Mouse (Mus musculus) T-helper 1 cell (primary cell): ENCODE data around the gene Zfp524.
"Not testable (repeated sequence)": the region's sequence is repeated elsewhere in the genome, so short reads cannot be mapped to it uniquely, and the experiment has no call there.

Source experiments
- in situ Hi-C: fragments of 300-600 bp; cut with MboI, MseI; formaldehyde crosslinking; loops from one replicate; pipeline ENCODE4 v1.15.1; 2025; ENCODE audit warnings: high pct_unique_total_duplicates

Zfp524 gene

GRCm38 (mm10) chr7:5014251-5015117, at the start of gene Zfp524, which contains the start of gene Fiz1:
Zfp524 (plus strand) TSS chr7:5014415.
Fiz1 (minus strand) TSS chr7:5014697.
- in situ Hi-C loops: no loop called here

DNA sequence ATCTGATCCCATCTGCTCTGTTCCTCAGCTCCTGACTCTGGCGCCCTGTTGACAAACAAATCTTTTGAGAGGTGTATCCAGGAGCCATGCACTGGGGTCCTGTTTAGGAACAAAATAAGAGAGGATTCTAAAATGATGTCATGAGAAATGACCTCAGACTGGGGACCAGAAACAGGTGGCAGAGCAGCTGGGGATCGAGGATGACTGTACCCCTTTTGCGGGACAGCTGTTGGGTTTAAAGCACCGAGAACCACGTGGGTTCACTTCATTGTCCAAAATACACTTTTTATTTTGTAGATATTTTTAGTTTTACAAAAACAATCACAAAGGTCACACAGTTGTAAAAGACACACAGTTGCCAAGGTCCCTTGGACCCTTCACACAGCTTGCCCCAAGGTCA, 49.2 kb upstream of the Zfp524 start:
- in situ Hi-C loops: no loop called here

- in situ Hi-C loops: loop anchor here (10.0 kb wide), 1 partner anchor 916 kb away; no protein-coding TSS in a partner anchor
These were observed 43.1 kb upstream of the Zfp524 start, which contains the start of gene Sbk3 for GRCm38 (mm10) chr7:4971068-4971467. Sbk3 (minus strand) TSS chr7:4971168.

DNA sequence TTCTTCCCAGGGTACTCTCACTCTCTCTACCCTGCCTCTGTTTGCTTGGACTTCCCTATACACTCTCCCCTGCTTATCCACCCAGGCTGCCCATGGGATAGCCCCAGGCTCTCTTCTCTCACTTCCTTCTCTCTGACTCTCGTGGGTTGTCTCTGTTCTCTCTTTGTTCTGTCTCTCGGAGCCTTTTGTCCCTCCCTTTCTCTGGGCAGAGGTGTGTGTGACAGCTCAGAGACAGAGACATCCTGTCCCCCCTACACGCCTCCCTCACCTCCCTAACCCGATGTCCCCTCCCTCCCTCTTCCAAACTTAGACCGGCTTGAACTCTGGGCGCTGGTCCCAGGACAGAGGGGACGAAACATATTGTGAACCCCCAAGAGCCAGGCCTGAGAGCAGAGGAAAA, 42.5 kb upstream of the Zfp524 start:
- in situ Hi-C loops: loop anchor here (10.0 kb wide), 1 partner anchor 917 kb away; no protein-coding TSS in a partner anchor

DNA sequence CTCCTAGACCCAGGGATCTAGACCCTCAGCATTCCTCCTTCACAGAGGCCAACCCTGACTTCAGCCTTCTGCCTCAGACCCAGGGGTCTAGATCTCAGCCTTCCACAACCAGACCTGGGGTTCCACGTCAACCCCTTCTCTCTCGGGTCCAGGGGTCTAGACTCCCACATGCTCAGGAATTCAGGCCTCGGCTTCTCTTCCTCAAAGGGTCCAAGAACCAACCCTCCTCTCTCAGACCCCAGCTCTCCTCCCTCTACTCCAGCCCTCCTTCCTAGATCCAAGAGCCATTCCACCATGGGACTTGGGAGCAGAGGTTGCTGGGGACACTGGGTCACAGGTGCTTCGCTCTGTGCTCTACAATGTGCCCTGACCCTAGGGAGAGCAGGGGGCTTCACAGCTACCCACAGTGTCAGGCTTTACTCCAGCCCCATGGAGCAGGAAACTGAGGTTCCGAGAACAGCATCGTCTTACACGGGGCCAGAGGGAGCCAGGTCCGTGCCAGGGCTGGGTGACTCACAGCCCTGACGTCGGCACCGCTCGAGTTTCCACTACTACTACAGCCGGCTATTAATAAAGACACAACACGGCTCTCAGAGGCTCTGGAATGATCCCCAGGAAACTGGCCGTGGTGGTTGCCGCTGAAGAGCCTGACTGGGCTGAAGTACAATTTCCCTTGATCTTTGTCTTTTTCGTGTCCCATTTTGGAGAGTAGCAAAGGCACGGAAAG, 41.7 kb upstream of the Zfp524 start:
- in situ Hi-C loops: loop anchor here (10.0 kb wide), 1 partner anchor 918 kb away; no protein-coding TSS in a partner anchor

DNA sequence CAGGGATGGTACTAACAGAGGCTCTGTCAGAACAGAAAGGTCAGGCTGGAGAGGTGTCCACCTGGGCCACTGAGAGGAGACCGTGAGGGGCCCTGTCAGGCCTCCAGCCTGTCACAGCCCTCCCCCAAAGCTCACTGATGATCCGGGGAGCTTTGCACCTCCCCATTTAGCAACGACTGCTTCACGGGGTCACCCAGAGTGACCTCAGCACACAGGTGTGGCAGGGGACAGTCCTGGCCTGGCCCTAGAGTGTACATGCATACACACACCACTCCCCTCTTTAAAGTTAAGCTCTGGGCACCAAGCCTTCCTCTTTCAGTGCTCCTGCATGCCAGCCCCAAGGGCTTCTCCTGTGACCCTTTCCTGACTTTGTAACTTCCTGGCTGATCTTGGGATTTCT, 38.8 kb upstream of the Zfp524 start:
- in situ Hi-C loops: loop anchor here (10.0 kb wide), 1 partner anchor 921 kb away; no protein-coding TSS in a partner anchor

GRCm38 (mm10) chr7:4976832-4977231, 37.4 kb upstream of the Zfp524 start:
- in situ Hi-C loops: loop anchor here (10.0 kb wide), 1 partner anchor 922 kb away; no protein-coding TSS in a partner anchor

DNA sequence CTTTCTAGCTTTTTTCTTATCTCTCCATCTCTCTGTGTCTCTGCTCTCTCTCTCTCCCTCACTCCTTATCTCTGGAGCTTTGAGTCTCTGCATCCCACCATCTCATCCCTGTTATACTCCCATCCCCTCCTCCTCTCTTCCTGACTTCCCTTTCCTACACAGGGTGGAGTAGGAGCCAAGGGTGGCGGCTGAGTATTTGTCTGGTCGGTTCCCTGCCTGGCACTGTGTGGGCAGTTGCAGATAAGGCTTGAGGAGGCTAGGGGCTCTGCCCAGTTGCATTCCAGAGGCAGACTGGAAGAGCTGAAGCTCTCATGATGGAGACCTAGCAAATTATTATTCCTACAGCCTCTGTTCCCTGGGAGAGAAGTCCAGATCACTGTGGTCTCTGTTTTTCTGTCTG, 26.0 kb upstream of the Zfp524 start:
- in situ Hi-C loops: no loop called here

- in situ Hi-C loops: no loop called here
These were observed 20.7 kb upstream of the Zfp524 start for GRCm38 (mm10) chr7:4993347-4993998.

GRCm38 (mm10) chr7:4993999-4994788, 20.0 kb upstream of the Zfp524 start:
- in situ Hi-C loops: no loop called here

- in situ Hi-C loops: no loop called here
These were observed 18.8 kb upstream of the Zfp524 start for GRCm38 (mm10) chr7:4995268-4996002.

DNA sequence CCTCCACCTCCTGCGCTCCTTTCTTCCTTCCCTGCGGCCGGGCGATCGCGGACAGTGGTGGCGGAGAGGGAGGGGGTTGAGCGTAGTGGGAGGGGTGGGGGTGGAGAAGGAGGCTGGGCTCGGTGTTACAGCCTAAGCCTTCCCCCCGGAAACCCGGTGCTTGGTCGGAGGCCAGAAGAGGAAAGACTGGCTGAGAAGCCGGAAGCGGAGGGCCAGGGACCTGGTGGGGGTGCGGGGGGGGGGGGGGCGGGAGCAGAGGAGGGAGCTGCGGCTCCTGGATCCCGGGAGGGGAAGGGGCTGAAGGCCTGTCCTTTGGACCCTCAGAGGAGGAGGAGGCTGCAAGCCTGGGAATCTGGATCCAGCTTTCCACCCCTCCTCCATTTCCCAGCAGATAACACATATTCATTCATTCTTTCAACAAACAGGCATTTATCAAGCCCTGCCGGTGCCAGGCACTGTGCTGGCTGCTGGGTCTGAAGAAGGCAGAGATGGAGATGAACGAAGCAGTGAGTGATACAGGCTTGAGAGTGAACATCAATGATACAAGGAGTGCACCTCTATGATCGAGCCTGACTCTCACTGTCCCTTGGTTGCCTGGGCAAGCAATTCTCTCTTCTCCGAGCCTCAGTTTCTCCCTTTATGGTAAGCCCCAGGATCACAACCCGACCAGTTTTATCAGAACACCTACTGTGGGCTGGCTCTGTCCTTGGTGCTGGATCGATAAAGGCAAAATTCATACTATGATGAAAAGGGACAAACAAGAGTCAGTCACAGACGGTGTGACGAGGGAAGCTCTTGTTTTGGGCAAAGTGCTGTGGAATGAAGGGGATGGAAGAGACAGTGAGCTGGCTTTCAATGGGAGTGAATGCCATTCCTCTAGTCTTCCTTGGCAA, 18.0 kb upstream of the Zfp524 start, which contains the start of gene Zfp579:
Gene Zfp579 (minus strand): TSS at position 156 of the 893 bp plus-strand sequence.
- in situ Hi-C loops: no loop called here

DNA sequence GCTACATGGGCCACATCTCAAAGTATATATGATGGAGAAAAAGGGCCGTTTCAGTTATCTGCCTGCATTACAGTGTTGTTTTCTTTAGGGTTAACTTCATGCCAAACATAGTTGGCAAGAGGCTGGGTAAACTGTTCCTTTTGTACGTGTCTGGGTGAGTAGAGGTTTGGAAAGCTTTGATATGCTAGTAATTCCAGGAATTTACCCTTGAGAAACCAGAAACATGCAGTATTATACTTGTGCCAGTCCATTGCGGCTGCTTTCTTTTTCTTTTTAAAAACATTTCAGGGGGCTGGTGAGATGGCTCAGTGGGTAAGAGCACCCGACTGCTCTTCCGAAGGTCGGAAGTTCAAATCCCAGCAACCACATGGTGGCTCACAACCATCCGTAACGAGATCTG, 17.3 kb upstream of the Zfp524 start:
- in situ Hi-C loops: no loop called here

GRCm38 (mm10) chr7:4999876-5000275, 14.3 kb upstream of the Zfp524 start:
- in situ Hi-C loops: no loop called here

- in situ Hi-C loops: not testable (repeated sequence)
These were observed 11.3 kb upstream of the Zfp524 start for GRCm38 (mm10) chr7:5002876-5003275.

GRCm38 (mm10) chr7:5008229-5008628, 6.0 kb upstream of the Zfp524 start:
- in situ Hi-C loops: no loop called here

- in situ Hi-C loops: no loop called here
These were observed 1.3 kb upstream of the Zfp524 start for GRCm38 (mm10) chr7:5012681-5013513.
